Mouse (Mus musculus): ENCODE results near the gene Olfr651.

DNA sequence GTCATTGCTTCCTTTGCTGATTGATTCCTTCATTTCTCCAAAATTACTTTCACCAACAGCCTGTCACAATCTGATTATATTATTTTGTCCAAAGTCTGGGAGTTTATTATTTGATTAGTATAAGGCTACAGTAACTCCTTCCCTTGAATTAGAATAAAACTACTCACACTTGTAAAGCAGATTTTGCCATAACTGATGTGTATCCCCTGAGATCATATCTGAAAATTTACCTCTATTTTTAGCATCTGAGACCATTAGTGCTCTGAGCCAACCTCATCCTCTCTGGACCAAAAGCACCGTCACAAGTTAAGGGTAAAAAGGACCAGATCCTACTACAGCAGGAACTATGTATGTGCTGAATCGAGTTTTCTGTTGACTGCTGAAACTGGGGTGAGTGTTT is 27.1 kb downstream of the Olfr651 start, which contains the start of gene Olfr653:
- TF ChIP-seq POLR2A (IDR thresholded peaks at IDR 0.05; ENCODE audit: borderline replicate concordance, insufficient read depth, low read length) (no peak), CTCF (IDR thresholded peaks at IDR 0.05; ENCODE audit: borderline replicate concordance, insufficient read depth, low read depth, low read length) (no peak)
